Mouse (Mus musculus): ENCODE data around the gene Tm4sf4.

GRCm38 (mm10) chr3:57480640-57481039 lies 55.5 kb downstream of the Tm4sf4 start:
- no peak for TF ChIP-seq CTCF (conservative IDR thresholded peaks at IDR 0.05; ENCODE audit: insufficient read depth, insufficient read length, low read depth, low read length)
- TF ChIP-seq POLR2A (IDR thresholded peaks at IDR 0.05; ENCODE audit: low read depth, low read length), result no peak

All from kidney, adult 2 months (tissue).